Mouse (Mus musculus) embryo, embryonic 10.5 days (tissue): Measurements from ENCODE around the gene Hdac8.
A peak's percentile ranks its signal among the peaks of the same experiment; 100 is the strongest.

Source experiments
- DNase-seq: peaks from one replicate; pipeline ENCODE4 v3.0.0-alpha.2; 2015; ENCODE audit warnings: low spot score

Gene Hdac8

DNA sequence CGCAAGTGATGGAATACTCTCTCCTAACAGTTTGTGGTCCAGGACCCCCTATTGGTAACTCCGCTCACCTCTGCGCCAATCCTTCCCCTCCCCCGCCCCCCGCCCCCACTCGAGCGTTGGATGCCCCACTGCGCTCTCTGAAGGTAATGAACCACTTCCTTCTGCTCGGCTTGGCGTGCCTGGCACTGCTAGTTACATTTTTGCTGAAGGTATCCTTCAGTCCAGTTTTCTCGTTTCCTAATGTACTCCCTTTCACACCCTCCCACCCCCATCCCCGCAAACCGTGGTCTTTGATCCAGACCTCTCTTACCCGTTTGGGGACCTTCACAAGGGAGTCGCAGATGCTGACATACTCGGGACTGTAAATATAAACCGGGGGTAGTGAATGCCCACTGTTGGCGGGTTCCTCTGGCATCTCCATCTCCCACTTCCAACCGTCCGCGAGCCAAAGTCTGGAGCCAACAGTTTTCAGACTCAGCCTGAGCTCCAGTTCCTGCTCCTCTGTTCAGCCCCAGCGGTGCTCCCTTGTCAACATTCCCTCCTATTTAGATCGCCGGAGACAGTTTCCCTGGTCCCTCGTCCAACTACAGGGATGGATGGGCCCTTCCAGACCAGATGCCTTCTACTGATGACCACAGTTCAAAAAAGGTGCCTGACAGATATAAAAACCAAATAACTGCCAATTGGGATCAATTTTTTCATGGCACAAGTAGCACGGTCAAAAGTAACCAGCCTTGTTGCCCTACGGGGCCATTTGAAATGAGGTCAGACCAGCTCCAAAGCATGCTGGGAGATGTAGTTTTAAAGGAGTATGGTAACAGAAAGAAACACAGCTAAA is at the start of gene Hdac8:
Gene Hdac8, minus strand, starts transcription at position 716 of the 838 bp plus-strand sequence.
- DNase-seq, result peak; percentile 77

GRCm38 (mm10) chrX:102509205-102509604 is 4.0 kb upstream of the Hdac8 start:
- no peak for DNase-seq

DNA sequence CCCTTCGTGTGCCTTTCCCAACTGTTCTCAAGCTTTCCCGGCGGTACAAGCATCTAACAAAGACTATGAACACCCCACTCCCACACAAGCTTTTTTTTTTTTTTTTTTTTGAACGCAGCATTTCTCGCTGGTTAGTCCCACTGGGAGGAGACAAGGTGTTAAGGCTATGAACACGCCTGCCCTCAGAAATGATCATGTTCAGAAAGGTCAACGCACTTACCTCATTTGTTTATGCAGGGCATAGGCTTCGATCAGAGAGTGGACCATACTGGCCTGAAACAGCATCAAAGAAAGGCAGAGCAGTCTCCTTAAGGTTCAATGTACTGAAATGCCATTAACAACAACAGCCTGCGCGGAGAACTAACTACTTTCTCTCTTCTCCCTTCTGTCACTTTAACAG is 980 bp downstream of the Hdac8 start:
- no peak for DNase-seq

GRCm38 (mm10) chrX:102493992-102494730 is 11.0 kb downstream of the Hdac8 start:
- DNase-seq, result peak; percentile 29

DNA sequence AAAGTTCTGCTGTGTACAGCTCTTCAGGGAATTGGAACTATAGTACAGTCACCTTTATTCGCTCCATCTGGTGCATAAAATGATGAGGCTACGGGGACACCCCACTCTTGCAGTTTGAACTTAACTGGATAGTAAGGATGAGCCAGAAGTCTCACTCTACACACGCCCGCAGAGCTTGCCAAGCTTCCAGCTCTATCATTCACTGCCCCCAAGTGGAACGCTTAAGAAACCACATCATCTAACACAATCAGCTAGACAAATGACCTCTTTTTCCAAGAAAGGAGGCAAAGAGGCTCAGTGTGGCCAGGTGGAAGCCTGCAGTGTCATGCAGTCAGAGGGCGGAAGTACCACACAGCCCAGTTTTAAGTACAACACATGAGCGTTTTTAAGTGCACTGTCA is 19.6 kb downstream of the Hdac8 start:
- no peak for DNase-seq

DNA sequence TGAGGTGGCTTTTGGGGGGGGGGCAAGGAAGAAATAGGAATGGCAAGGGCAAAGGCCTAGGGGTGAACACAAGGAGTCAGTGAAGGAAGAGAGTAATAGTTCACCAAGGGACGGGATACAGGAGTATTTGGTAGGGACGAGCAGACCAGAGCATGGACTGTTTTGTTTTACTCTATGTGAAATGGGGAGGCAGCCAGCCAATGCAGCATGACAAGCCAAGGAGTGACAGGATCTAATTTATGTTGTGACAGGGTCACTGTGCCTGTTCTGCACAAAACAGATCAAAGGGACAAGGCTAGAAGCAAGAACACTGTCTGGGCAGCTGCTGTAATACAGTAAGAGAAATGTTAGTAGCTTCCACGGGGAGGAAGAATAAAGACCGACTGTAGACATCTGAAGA is 25.5 kb downstream of the Hdac8 start:
- no peak for DNase-seq

DNA sequence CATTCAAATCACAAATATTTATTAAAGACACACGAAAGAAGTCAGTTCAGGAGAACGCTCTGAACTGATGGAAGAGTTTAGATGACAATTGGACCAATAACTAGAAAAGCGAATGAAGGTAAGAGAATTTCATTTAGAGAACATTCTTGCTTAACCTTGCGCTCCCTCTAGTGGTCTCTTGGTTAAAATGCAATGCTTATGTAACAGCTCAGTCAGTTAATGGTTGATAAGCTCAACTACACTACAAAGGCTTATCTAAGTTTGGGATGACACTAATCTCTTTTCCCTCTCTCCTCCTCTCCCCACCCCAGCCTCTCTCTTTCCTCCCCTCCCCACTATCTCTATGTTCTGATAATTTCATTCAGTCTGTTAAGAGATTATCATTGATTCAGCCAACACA is 26.2 kb downstream of the Hdac8 start:
- peak; percentile 74 for DNase-seq

DNA sequence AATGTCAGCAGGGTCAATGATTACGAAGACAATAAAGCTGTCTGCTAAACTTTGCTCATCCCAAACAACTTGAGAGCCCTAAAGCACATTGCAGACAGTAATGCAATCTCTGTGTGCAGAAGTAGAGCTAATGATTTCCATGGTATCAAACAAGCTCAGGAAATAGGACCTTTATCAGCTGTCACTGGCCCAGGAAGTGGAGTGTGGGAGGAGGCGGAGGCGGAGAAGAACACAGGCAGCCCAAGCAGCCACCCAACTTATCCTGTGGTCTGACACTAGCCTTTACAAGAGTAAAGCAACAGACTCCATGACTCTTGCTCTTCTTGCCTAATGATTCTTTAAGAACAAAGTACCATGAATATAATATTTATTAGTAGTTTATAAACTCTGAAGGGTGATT is 26.7 kb downstream of the Hdac8 start:
- DNase-seq, result no peak

DNA sequence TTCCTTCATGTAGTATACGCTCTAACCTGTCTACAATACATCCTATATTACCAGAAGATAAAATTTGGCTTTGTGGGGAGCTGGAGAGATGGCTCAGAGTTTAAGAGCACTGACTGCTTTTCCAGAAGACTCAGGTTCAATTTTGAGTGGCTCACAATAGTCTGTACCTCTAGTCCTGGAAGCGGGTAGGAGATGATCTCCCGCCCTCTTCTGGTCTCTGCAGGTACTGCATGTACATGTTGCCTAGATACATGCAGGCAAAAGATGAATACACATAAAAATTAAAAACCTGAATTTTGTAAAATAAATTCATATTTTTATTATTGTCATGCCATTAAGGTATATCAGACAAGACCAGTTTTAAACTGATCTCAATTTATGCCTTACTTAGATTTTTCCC is 28.4 kb downstream of the Hdac8 start:
- DNase-seq, result peak; percentile 73

- DNase-seq, result no peak
These were observed 29.6 kb downstream of the Hdac8 start for GRCm38 (mm10) chrX:102475555-102475954.

DNA sequence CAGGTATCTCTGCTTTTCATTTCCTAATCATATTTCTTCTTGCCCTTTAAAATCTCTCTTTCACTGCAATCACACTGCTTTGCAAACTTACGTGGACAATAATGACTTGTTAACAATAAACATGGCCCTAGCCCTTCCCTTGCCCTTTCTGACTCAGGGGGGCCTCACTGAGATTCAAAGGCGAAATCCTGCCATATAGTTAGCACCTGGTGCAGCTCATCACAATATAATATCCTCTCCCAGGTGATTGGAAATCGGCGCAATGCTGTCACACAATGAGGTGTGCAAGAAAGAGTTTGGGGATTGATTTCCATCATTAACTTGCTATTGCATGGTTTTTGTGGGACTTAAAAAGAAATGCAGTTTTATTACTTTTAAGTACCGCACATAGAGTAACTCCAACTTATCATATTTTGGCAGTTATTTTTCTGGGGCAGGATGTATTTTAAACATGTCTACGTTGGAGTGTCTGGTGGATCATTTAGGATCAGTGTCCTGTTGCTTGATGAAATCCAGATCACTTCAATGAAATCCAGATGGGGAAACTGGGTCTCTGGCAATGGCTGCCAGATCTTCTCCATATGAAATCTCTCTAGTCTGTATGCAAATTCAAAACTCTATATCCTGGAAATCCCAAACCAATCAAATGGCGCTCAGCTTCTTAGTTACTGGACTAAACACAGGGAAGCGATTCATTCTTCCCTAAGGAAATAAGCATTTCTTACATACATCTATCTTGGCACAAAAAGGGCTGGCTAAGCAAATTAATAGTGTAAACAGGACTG is 86.6 kb downstream of the Hdac8 start:
- DNase-seq, result peak; percentile 40

GRCm38 (mm10) chrX:102416972-102417371 is 88.2 kb downstream of the Hdac8 start:
- no peak for DNase-seq

- no peak for DNase-seq
These were observed 88.8 kb downstream of the Hdac8 start for GRCm38 (mm10) chrX:102416386-102416785.

GRCm38 (mm10) chrX:102384765-102385164 is 120.4 kb downstream of the Hdac8 start:
- DNase-seq, result no peak

- DNase-seq, result no peak
These were observed 122.0 kb downstream of the Hdac8 start for GRCm38 (mm10) chrX:102383151-102383550.

GRCm38 (mm10) chrX:102366510-102366909 is 138.6 kb downstream of the Hdac8 start:
- DNase-seq, result no peak

DNA sequence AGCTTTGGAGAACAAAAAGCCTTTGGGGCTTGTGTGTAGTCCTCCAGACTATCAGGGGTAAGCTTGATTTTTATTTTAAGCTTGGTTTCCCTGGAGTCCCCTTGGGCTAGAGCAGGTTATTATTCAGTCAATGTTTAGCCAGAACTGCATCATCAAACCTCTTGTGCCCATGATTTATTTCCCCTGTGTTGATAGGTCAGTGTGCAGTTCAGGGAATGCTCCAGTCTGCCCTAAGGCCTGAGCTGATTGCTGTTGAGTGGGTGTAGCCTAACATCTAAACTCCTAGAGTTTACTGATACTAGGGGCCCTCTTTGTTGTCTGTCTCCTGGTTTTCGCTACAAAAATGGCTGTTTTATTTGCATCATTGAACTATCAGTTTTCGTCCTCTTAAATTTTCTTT is 142.9 kb downstream of the Hdac8 start:
- DNase-seq, result no peak

DNA sequence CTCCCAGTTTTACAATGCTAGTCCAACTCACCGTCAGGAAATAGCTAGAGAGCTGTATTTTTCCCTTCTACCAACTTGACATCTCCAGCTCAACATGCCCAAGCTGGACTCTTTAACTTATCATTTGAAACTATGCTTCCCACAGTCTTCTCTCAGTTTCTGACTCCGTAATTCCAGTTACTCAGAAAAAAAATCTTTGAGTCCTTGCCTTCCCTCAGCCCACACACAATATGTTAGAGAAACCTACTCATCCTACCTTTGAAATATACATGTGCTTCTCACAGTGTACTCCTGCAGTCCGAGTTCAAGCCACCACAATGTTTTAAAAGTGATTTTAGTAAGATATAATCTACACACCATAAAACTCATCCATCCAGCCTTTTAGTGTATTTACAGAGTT is 151.7 kb downstream of the Hdac8 start:
- no peak for DNase-seq

GRCm38 (mm10) chrX:102349843-102350731 is 155.1 kb downstream of the Hdac8 start:
- peak; percentile 6 for DNase-seq

GRCm38 (mm10) chrX:102348886-102349486 is 156.2 kb downstream of the Hdac8 start:
- peak; percentile 42 for DNase-seq

DNA sequence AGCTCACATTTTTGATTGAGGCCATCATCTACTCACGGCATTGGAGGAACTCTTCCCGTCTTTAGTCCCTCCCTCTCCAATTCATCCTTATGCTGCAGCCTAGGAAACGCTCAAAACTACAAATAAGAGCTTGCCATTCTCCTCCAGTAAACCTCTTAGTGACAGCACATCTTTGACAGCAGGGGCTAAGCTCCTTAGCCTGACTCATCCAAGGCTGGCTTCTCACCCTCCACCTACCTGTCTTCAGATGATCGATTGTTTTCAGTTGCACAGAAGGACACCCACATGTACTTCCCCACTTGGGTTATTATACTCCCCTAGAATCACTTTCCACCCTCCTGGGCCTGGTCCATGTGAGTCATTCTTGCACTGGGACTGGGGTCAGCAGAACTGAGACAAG is 163.5 kb downstream of the Hdac8 start:
- DNase-seq, result no peak
